Mouse (Mus musculus): ENCODE measurements at regions not wholly inside any gene's neighbourhood (a gene's known extent, or its start where the extent isn't known, plus 50 kb on each side); places are given as distances from the start of the nearest gene placed in this dataset.

GRCm38 (mm10) chr1:76786871-76787270 lies 728.0 kb downstream of the Epha4 start:
- no peak for TF ChIP-seq ZC3H11A (IDR thresholded peaks at IDR 0.05; ENCODE audit: borderline replicate concordance, low read depth, low read length)
- no peak for TF ChIP-seq ZNF384 (IDR thresholded peaks at IDR 0.05; ENCODE audit: low read depth, low read length)
- TF ChIP-seq HCFC1 (IDR thresholded peaks at IDR 0.05; ENCODE audit: borderline replicate concordance, insufficient read depth, low read length), result no peak
- no peak for TF ChIP-seq CHD2 (IDR thresholded peaks at IDR 0.05; ENCODE audit: low read depth, low read length)

All from ES-E14 (cell line).